Mouse (Mus musculus): ENCODE results near the gene Trmt112. TPM values are rescaled to one million over a fixed set of nuclear protein-coding genes. Genes with fewer than 3 reads are reported as not detected.
A peak's percentile ranks its signal among the peaks of the same experiment; 100 is the strongest.

Gene Trmt112
- polyA plus RNA-seq, 1 experiment from 2014 or later = 130 TPM

- 22% methylated on average over 5 of the region's 5 CpGs for WGBS
- peaks cover 27% of the 10 kb centered on the region for H3K4me1 ChIP-seq
- H3K9ac ChIP-seq = peak overlapping the region; percentile 81
- H3K9me3 ChIP-seq = no peaks in the 10 kb centered on the region
- H3K36me3 ChIP-seq = no peaks in the 10 kb centered on the region
- H3K27ac ChIP-seq = peak overlapping the region; percentile 98
- ATAC-seq (ENCODE audit: insufficient read depth, low FRiP score, low read depth) = peak; percentile 0; the same call in 1 of the 2 replicates
- H3K4me3 ChIP-seq (replicated peaks) = peak overlapping the region; percentile 72
- H3K4me2 ChIP-seq = peak overlapping the region; percentile 98
- no peaks in the 10 kb centered on the region for H3K27me3 ChIP-seq (replicated peaks)
Measured at GRCm38 (mm10) chr19:6942764-6943163, 33.3 kb downstream of the Trmt112 start.

GRCm38 (mm10) chr19:6943709-6944108, 34.2 kb downstream of the Trmt112 start:
- Histone ChIP-seq H3K27ac (no peak overlapping the region), H3K27me3 (replicated peaks) (no peaks in the 10 kb centered on the region), H3K4me1 (peaks cover 27% of the 10 kb centered on the region), H3K4me2 (no peak overlapping the region), H3K9ac (no peak overlapping the region), H3K9me3 (no peaks in the 10 kb centered on the region), H3K4me3 (replicated peaks) (no peak overlapping the region), H3K36me3 (no peaks in the 10 kb centered on the region)
- no peak for ATAC-seq (ENCODE audit: insufficient read depth, low FRiP score, low read depth)
- WGBS = 94% methylated on average over 6 of the region's 6 CpGs

GRCm38 (mm10) chr19:6947742-6948141, 38.2 kb downstream of the Trmt112 start:
- Histone ChIP-seq H3K27ac (no peak overlapping the region), H3K4me1 (peaks cover 20% of the 10 kb centered on the region), H3K4me3 (replicated peaks) (no peak overlapping the region), H3K36me3 (no peaks in the 10 kb centered on the region), H3K4me2 (no peak overlapping the region), H3K27me3 (replicated peaks) (no peaks in the 10 kb centered on the region), H3K9me3 (no peaks in the 10 kb centered on the region), H3K9ac (no peak overlapping the region)
- 54% methylated on average over 4 of the region's 4 CpGs for WGBS
- no peak for ATAC-seq (ENCODE audit: insufficient read depth, low FRiP score, low read depth)

GRCm38 (mm10) chr19:6948186-6948585, 38.7 kb downstream of the Trmt112 start:
- Histone ChIP-seq H3K4me1 (peaks cover 20% of the 10 kb centered on the region), H3K9me3 (no peaks in the 10 kb centered on the region), H3K27me3 (replicated peaks) (no peaks in the 10 kb centered on the region), H3K27ac (no peak overlapping the region), H3K9ac (no peak overlapping the region), H3K4me3 (replicated peaks) (no peak overlapping the region), H3K36me3 (no peaks in the 10 kb centered on the region), H3K4me2 (no peak overlapping the region)
- WGBS = 84% methylated on average over 4 of the region's 4 CpGs
- no peak for ATAC-seq (ENCODE audit: insufficient read depth, low FRiP score, low read depth)

- Histone ChIP-seq H3K4me3 (replicated peaks) (no peak overlapping the region), H3K9ac (no peak overlapping the region), H3K27ac (no peak overlapping the region), H3K9me3 (no peaks in the 10 kb centered on the region), H3K36me3 (0 out of 2 replicates have a peak, but pooled peaks cover 4% of the 10 kb centered on the region), H3K4me2 (0 out of 2 replicates have a peak overlapping the region, but pooled peaks have one; percentile 78), H3K4me1 (peaks cover 18% of the 10 kb centered on the region), H3K27me3 (replicated peaks) (no peaks in the 10 kb centered on the region)
- 80% methylated on average over 5 of the region's 5 CpGs for WGBS
- ATAC-seq (ENCODE audit: insufficient read depth, low FRiP score, low read depth) = no peak
Measured at GRCm38 (mm10) chr19:6949532-6949931, 40.0 kb downstream of the Trmt112 start.

- H3K4me2 ChIP-seq = peak overlapping the region; percentile 78
- no peaks in the 10 kb centered on the region for H3K9me3 ChIP-seq
- peaks cover 18% of the 10 kb centered on the region for H3K4me1 ChIP-seq
- H3K36me3 ChIP-seq = peaks cover 7% of the 10 kb centered on the region; the same call in 1 of the 2 replicates
- H3K27me3 ChIP-seq (replicated peaks) = no peaks in the 10 kb centered on the region
- 58% methylated on average over 5 of the region's 5 CpGs for WGBS
- H3K9ac ChIP-seq = no peak overlapping the region
- peak overlapping the region; percentile 97; the same call in 1 of the 2 replicates for H3K27ac ChIP-seq
- peak overlapping the region; percentile 59 for H3K4me3 ChIP-seq (replicated peaks)
- no peak for ATAC-seq (ENCODE audit: insufficient read depth, low FRiP score, low read depth)
Measured at GRCm38 (mm10) chr19:6949951-6950350, 40.5 kb downstream of the Trmt112 start.

- H3K27me3 ChIP-seq (replicated peaks) = no peaks in the 10 kb centered on the region
- WGBS = under 1% methylated on average over 28 of the region's 28 CpGs
- H3K4me1 ChIP-seq = peaks cover 18% of the 10 kb centered on the region
- peak overlapping the region; percentile 59 for H3K4me3 ChIP-seq (replicated peaks)
- peak overlapping the region; percentile 78 for H3K4me2 ChIP-seq
- H3K27ac ChIP-seq = peak overlapping the region; percentile 97
- ATAC-seq (ENCODE audit: insufficient read depth, low FRiP score, low read depth) = peak; percentile 15; the same call in 1 of the 2 replicates
- no peaks in the 10 kb centered on the region for H3K9me3 ChIP-seq
- H3K9ac ChIP-seq = peak overlapping the region; percentile 75
- H3K36me3 ChIP-seq = peaks cover 14% of the 10 kb centered on the region
Measured at GRCm38 (mm10) chr19:6950613-6951153, 41.2 kb downstream of the Trmt112 start.

GRCm38 (mm10) chr19:6951381-6951968, 42.0 kb downstream of the Trmt112 start:
- Histone ChIP-seq H3K9me3 (no peaks in the 10 kb centered on the region), H3K36me3 (peaks cover 21% of the 10 kb centered on the region), H3K27ac (peak overlapping the region; percentile 97), H3K9ac (peak overlapping the region; percentile 75), H3K4me3 (replicated peaks) (peak overlapping the region; percentile 59), H3K4me2 (peak overlapping the region; percentile 78), H3K4me1 (peaks cover 18% of the 10 kb centered on the region), H3K27me3 (replicated peaks) (no peaks in the 10 kb centered on the region)
- ATAC-seq (ENCODE audit: insufficient read depth, low FRiP score, low read depth) = peak; percentile 72
- WGBS = under 1% methylated on average over 35 of the region's 35 CpGs

GRCm38 (mm10) chr19:6951994-6952711, 42.7 kb downstream of the Trmt112 start:
- peak overlapping the region; percentile 4 for H3K9ac ChIP-seq
- no peaks in the 10 kb centered on the region for H3K27me3 ChIP-seq (replicated peaks)
- H3K27ac ChIP-seq = peak overlapping the region; percentile 97
- peaks cover 28% of the 10 kb centered on the region for H3K36me3 ChIP-seq
- H3K9me3 ChIP-seq = no peaks in the 10 kb centered on the region
- 3% methylated on average over 31 of the region's 31 CpGs for WGBS
- peak overlapping the region; percentile 78 for H3K4me2 ChIP-seq
- H3K4me3 ChIP-seq (replicated peaks) = peak overlapping the region; percentile 59
- H3K4me1 ChIP-seq = peaks cover 16% of the 10 kb centered on the region
- ATAC-seq (ENCODE audit: insufficient read depth, low FRiP score, low read depth) = peak; percentile 29

GRCm38 (mm10) chr19:6952712-6953037, 43.2 kb downstream of the Trmt112 start:
- H3K9me3 ChIP-seq = no peaks in the 10 kb centered on the region
- H3K36me3 ChIP-seq = peaks cover 33% of the 10 kb centered on the region
- peak overlapping the region; percentile 97 for H3K27ac ChIP-seq
- H3K27me3 ChIP-seq (replicated peaks) = no peaks in the 10 kb centered on the region
- H3K4me3 ChIP-seq (replicated peaks) = peak overlapping the region; percentile 59
- peak; percentile 29 for ATAC-seq (ENCODE audit: insufficient read depth, low FRiP score, low read depth)
- peak overlapping the region; percentile 78 for H3K4me2 ChIP-seq
- WGBS = 8% methylated on average over 3 of the region's 3 CpGs
- peak overlapping the region; percentile 4; the same call in 1 of the 2 replicates for H3K9ac ChIP-seq
- H3K4me1 ChIP-seq = peaks cover 15% of the 10 kb centered on the region

GRCm38 (mm10) chr19:6954046-6954445, 44.5 kb downstream of the Trmt112 start:
- Histone ChIP-seq H3K4me1 (peaks cover 15% of the 10 kb centered on the region), H3K4me3 (replicated peaks) (no peak overlapping the region), H3K36me3 (peaks cover 45% of the 10 kb centered on the region), H3K9ac (no peak overlapping the region), H3K9me3 (no peaks in the 10 kb centered on the region), H3K4me2 (no peak overlapping the region), H3K27me3 (replicated peaks) (no peaks in the 10 kb centered on the region), H3K27ac (no peak overlapping the region)
- ATAC-seq (ENCODE audit: insufficient read depth, low FRiP score, low read depth) = no peak
- 49% methylated on average over 9 of the region's 9 CpGs for WGBS

GRCm38 (mm10) chr19:6955424-6955823, 45.9 kb downstream of the Trmt112 start:
- no peaks in the 10 kb centered on the region for H3K27me3 ChIP-seq (replicated peaks)
- peaks cover 57% of the 10 kb centered on the region for H3K36me3 ChIP-seq
- H3K4me3 ChIP-seq (replicated peaks) = no peak overlapping the region
- no peaks in the 10 kb centered on the region for H3K9me3 ChIP-seq
- no peak for ATAC-seq (ENCODE audit: insufficient read depth, low FRiP score, low read depth)
- no peak overlapping the region for H3K27ac ChIP-seq
- no peak overlapping the region for H3K9ac ChIP-seq
- H3K4me1 ChIP-seq = peaks cover 12% of the 10 kb centered on the region
- H3K4me2 ChIP-seq = no peak overlapping the region
- 62% methylated on average over 7 of the region's 7 CpGs for WGBS

All from stomach, embryonic 15.5 days (tissue).